Mouse (Mus musculus): ENCODE measurements around the gene 1500011B03Rik.

DNA sequence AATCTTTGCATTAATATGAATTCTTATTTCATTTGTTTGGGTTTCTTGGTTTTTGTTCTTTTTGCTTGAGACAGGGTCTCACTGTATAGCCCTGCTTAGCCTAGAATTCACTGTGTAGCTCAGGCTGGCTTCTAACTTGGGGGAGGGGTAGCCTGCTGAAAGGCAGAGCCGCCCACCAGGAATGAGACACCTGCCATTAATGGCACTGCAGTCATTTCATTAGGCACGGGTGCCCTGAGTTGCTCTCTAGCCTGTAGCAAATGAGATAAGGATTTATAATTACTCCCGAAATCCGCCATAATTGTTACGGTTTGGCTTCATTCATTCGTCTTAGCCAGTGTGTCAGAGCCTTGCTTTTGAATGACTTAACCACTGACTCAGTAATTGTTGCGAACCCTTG, 47.1 kb downstream of the 1500011B03Rik start:
- no peak for TF ChIP-seq CTCF (IDR thresholded peaks at IDR 0.05; ENCODE audit: control insufficient read depth, insufficient read depth, insufficient read length)
- no peak for TF ChIP-seq MYOD1 (IDR thresholded peaks at IDR 0.05; ENCODE audit: control insufficient read depth, insufficient read length, low read depth)
- no peak for TF ChIP-seq MAX (IDR thresholded peaks at IDR 0.05)
- no peak for TF ChIP-seq USF1 (IDR thresholded peaks at IDR 0.05; ENCODE audit: low read depth)
- TF ChIP-seq CEBPB (IDR thresholded peaks at IDR 0.05; ENCODE audit: low read depth): no peak
- no peak for TF ChIP-seq FOSL1 (IDR thresholded peaks at IDR 0.05; ENCODE audit: insufficient read depth, low read length, poor library complexity, severe bottlenecking)
